Mouse (Mus musculus) brain, embryonic 14.5 days (tissue): ENCODE data around the gene Slc25a40.

Source experiments
- CTCF ChIP-seq: fragments of 200-500 bp; IDR thresholded peaks from 2 replicates; pipeline ENCODE4 v1.5.1; 2012; ENCODE audit warnings: inconsistent platforms, mild to moderate bottlenecking, moderate library complexity, borderline replicate concordance; ENCODE audit not compliant: insufficient read depth, insufficient read length; ENCODE audit errors: extremely low read depth
- POLR2A ChIP-seq: fragments of 200-500 bp; IDR thresholded peaks from 2 replicates; pipeline ENCODE4 v1.6.1; 2012; ENCODE audit warnings: mild to moderate bottlenecking, inconsistent platforms, borderline replicate concordance; ENCODE audit not compliant: poor library complexity, insufficient read depth, insufficient read length, severe bottlenecking; ENCODE audit errors: extremely low read depth

DNA sequence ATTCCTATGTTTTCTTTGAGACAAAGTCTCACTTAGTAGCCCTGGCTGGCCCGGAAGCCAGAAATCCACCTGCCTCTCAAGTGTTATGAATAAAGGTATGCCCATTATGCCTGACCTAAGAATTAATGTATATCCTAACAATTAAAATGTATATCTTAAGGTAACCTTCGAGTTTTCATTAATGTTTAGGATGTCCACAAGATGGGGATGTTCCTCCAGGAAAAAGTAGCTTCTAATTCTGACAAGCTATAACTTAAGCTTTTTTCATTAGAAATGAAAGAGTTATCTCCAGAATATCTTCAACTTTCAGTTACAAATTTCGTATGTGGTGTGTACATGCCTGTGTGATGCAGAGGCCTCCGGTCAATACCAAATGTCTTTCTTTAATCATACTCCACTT lies 13.9 kb upstream of the Slc25a40 start:
- no peak for TF ChIP-seq CTCF
- no peak for TF ChIP-seq POLR2A
